Mouse (Mus musculus) midbrain, embryonic 11.5 days (tissue): ENCODE data around the gene Bdkrb2. TPM values are rescaled to one million over a fixed set of nuclear protein-coding genes. Genes with fewer than 3 reads are reported as not detected.
A peak's percentile ranks its signal among the peaks of the same experiment; 100 is the strongest.

Experiments used
- ATAC-seq: fragments of 200-750 bp; cut with Nextera tagmentation; 2 replicates; pipeline ENCODE4 v1.8.0; 2017; ENCODE audit warnings: moderate TSS enrichment, moderate library complexity; ENCODE audit not compliant: low FRiP score
- DNase-seq: peaks from one replicate; pipeline ENCODE4 v3.0.0; 2015; ENCODE audit warnings: low spot score; ENCODE audit errors: missing footprints
- H3K27ac ChIP-seq: fragments of 300-500 bp; sonication (generic); 2 replicates; pipeline ENCODE4 v1.5.1; 2014; ENCODE audit warnings: low read depth, low read length
- H3K27me3 ChIP-seq: fragments of 300-500 bp; sonication (generic); 2 replicates; pipeline ENCODE4 v1.6.1; 2014; ENCODE audit warnings: mild to moderate bottlenecking, low read length, moderate library complexity, mixed read lengths; ENCODE audit not compliant: control insufficient read depth, insufficient read depth
- H3K36me3 ChIP-seq: fragments of 300-500 bp; sonication (generic); 2 replicates; pipeline ENCODE4 v1.6.1; 2014; ENCODE audit warnings: mild to moderate bottlenecking, low read length, moderate library complexity, mixed read lengths; ENCODE audit not compliant: control insufficient read depth, insufficient read depth
- H3K4me1 ChIP-seq: fragments of 300-500 bp; sonication (generic); 2 replicates; pipeline ENCODE4 v1.6.1; 2014; ENCODE audit warnings: low read length; ENCODE audit not compliant: control insufficient read depth, insufficient read depth
- H3K4me2 ChIP-seq: fragments of 300-500 bp; sonication (generic); 2 replicates; pipeline ENCODE4 v1.6.1; 2014; ENCODE audit warnings: mild to moderate bottlenecking, moderate library complexity
- H3K4me3 ChIP-seq: fragments of 300-500 bp; sonication (generic); 2 replicates; pipeline ENCODE4 v1.5.1; 2014; ENCODE audit warnings: low read depth, low read length
- H3K9ac ChIP-seq: fragments of 300-500 bp; sonication (generic); 2 replicates; pipeline ENCODE4 v1.6.1; 2014; ENCODE audit warnings: low read length
- H3K9me3 ChIP-seq: fragments of 300-500 bp; sonication (generic); 2 replicates; pipeline ENCODE4 v1.6.1; 2016; ENCODE audit warnings: low read length; ENCODE audit not compliant: control insufficient read depth
- WGBS: fragments of 180-500 bp; shearing (Covaris S2); extraction: QIAGEN DNeasy Blood & Tissue Kit; methylation state at CpG from one replicate; pipeline ENCODE4 v1.1.7; 2014; 5-methylcytosine and 5-hydroxymethylcytosine counted together
- polyA plus RNA-seq: library from polyadenylated mRNA; unstranded; fragments of >200 nt; fragmentation: Nextera tagmentation; extraction: Ambion mirVana; gene quantifications from 2 replicates; pipeline ENCODE4 v1.2.1, GENCODE M21; 2014

The Bdkrb2 gene
- polyA plus RNA-seq, 1 experiment from 2014 or later = 0.12 TPM

GRCm38 (mm10) chr12:105551551-105551989 lies 11.5 kb upstream of the Bdkrb2 start:
- Histone ChIP-seq H3K4me2 (no peak overlapping the region), H3K36me3 (no peaks in the 10 kb centered on the region), H3K9ac (no peak overlapping the region), H3K4me1 (no peaks in the 10 kb centered on the region), H3K27ac (no peak overlapping the region), H3K27me3 (no peaks in the 10 kb centered on the region), H3K9me3 (no peaks in the 10 kb centered on the region), H3K4me3 (no peak overlapping the region)
- ATAC-seq = no peak
- 72% methylated on average over 6 of the region's 6 CpGs for WGBS
- peak; percentile 54 for DNase-seq

GRCm38 (mm10) chr12:105554151-105554772 lies 8.8 kb upstream of the Bdkrb2 start:
- Histone ChIP-seq H3K4me3 (no peak overlapping the region), H3K4me1 (no peaks in the 10 kb centered on the region), H3K9me3 (no peaks in the 10 kb centered on the region), H3K4me2 (no peak overlapping the region), H3K27ac (no peak overlapping the region), H3K27me3 (no peaks in the 10 kb centered on the region), H3K36me3 (no peaks in the 10 kb centered on the region), H3K9ac (no peak overlapping the region)
- ATAC-seq (no peak), DNase-seq (no peak)
- WGBS = 76% methylated on average over 8 of the region's 8 CpGs

GRCm38 (mm10) chr12:105555172-105555571 lies 7.9 kb upstream of the Bdkrb2 start:
- ATAC-seq (no peak), DNase-seq (no peak)
- Histone ChIP-seq H3K36me3 (no peaks in the 10 kb centered on the region), H3K27ac (no peak overlapping the region), H3K9ac (no peak overlapping the region), H3K4me2 (no peak overlapping the region), H3K27me3 (no peaks in the 10 kb centered on the region), H3K4me3 (no peak overlapping the region), H3K4me1 (no peaks in the 10 kb centered on the region), H3K9me3 (no peaks in the 10 kb centered on the region)
- WGBS = 72% methylated on average over 5 of the region's 5 CpGs

- H3K4me3 ChIP-seq = no peak overlapping the region
- H3K9me3 ChIP-seq = no peaks in the 10 kb centered on the region
- 77% methylated on average over 7 of the region's 7 CpGs for WGBS
Observed at GRCm38 (mm10) chr12:105557250-105557925, 5.6 kb upstream of the Bdkrb2 start.

GRCm38 (mm10) chr12:105561007-105561534 lies 2.0 kb upstream of the Bdkrb2 start:
- Histone ChIP-seq H3K9ac (no peak overlapping the region), H3K4me3 (no peak overlapping the region), H3K4me1 (peaks cover 11% of the 10 kb centered on the region), H3K4me2 (no peak overlapping the region), H3K9me3 (no peaks in the 10 kb centered on the region), H3K27ac (no peak overlapping the region), H3K36me3 (no peaks in the 10 kb centered on the region), H3K27me3 (peaks cover 23% of the 10 kb centered on the region)
- WGBS = 64% methylated on average over 8 of the region's 8 CpGs
- DNase-seq = no peak
- ATAC-seq = no peak

More at GRCm38 (mm10) chr12:105557250-105557925, 5.6 kb upstream of the Bdkrb2 start:
- Histone ChIP-seq H3K4me2 (no peak overlapping the region), H3K9ac (no peak overlapping the region), H3K27me3 (peaks cover 6% of the 10 kb centered on the region), H3K27ac (no peak overlapping the region), H3K36me3 (no peaks in the 10 kb centered on the region), H3K4me1 (no peaks in the 10 kb centered on the region)
- peak; percentile 21 for DNase-seq
- ATAC-seq = no peak

GRCm38 (mm10) chr12:105562056-105562820 lies 788 bp upstream of the Bdkrb2 start:
- Histone ChIP-seq H3K27ac (no peak overlapping the region), H3K4me2 (peak overlapping the region; percentile 64; the same call in 1 of the 2 replicates), H3K27me3 (peaks cover 23% of the 10 kb centered on the region), H3K4me3 (0 out of 2 replicates have a peak overlapping the region, but pooled peaks have one; percentile 32), H3K9ac (no peak overlapping the region), H3K4me1 (peaks cover 11% of the 10 kb centered on the region), H3K36me3 (no peaks in the 10 kb centered on the region), H3K9me3 (no peaks in the 10 kb centered on the region)
- WGBS = 34% methylated on average over 8 of the region's 8 CpGs
- DNase-seq (peak; percentile 88), ATAC-seq (no peak)

- WGBS = 9% methylated on average over 25 of the region's 25 CpGs
- H3K27ac ChIP-seq = no peak overlapping the region
- H3K4me1 ChIP-seq = peaks cover 11% of the 10 kb centered on the region
- peak overlapping the region; percentile 32; the same call in 1 of the 2 replicates for H3K4me3 ChIP-seq
- H3K4me2 ChIP-seq = peak overlapping the region; percentile 64
- H3K9me3 ChIP-seq = no peaks in the 10 kb centered on the region
- DNase-seq (peak; percentile 72), ATAC-seq (no peak)
- H3K9ac ChIP-seq = peak overlapping the region; percentile 31; the same call in 1 of the 2 replicates
- H3K27me3 ChIP-seq = peaks cover 23% of the 10 kb centered on the region
- no peaks in the 10 kb centered on the region for H3K36me3 ChIP-seq
Observed at GRCm38 (mm10) chr12:105563726-105564275, 775 bp downstream of the Bdkrb2 start.

- Histone ChIP-seq H3K9ac (no peak overlapping the region), H3K9me3 (no peaks in the 10 kb centered on the region), H3K4me2 (no peak overlapping the region), H3K27ac (no peak overlapping the region), H3K4me3 (no peak overlapping the region), H3K4me1 (peaks cover 11% of the 10 kb centered on the region), H3K27me3 (peaks cover 23% of the 10 kb centered on the region), H3K36me3 (no peaks in the 10 kb centered on the region)
- no peak for ATAC-seq
- DNase-seq = no peak
- 88% methylated on average over 5 of the region's 5 CpGs for WGBS
Observed at GRCm38 (mm10) chr12:105565221-105565620, 2.2 kb downstream of the Bdkrb2 start.
